Mouse (Mus musculus): Measurements from ENCODE around the gene Lenep.

GRCm38 (mm10) chr3:89424416-89425140, 22.0 kb upstream of the Lenep start:
- TF ChIP-seq ZC3H11A (IDR thresholded peaks at IDR 0.05; ENCODE audit: low read depth, low read length), result no peak
- no peak for TF ChIP-seq MAZ (IDR thresholded peaks at IDR 0.05; ENCODE audit: low read depth, low read length)
- no peak for TF ChIP-seq TBP (IDR thresholded peaks at IDR 0.05; ENCODE audit: low read depth, low read length)
- TF ChIP-seq CTCF (IDR thresholded peaks at IDR 0.05 in 2 of 3, conservative IDR thresholded peaks at IDR 0.05 in 1 of 3; ENCODE audit: control insufficient read depth in 1 of 3, insufficient read depth in 1 of 3, low read depth in 2 of 3, low read length in 3 of 3, poor library complexity in 1 of 3, severe bottlenecking in 1 of 3), result no peak
- 0 out of 2 replicates have a peak, but pooled peaks have one; percentile 11 for TF ChIP-seq ETS1 (IDR thresholded peaks at IDR 0.05; ENCODE audit: low read depth, low read length)
- TF ChIP-seq EP300 (IDR thresholded peaks at IDR 0.05; ENCODE audit: low read depth in 1 of 2, low read length in 2 of 2), result peak in 1 of 2 experiments; percentile 31; a peak in 2 of 4 replicates
- TF ChIP-seq POLR2A (IDR thresholded peaks at IDR 0.05; ENCODE audit: control insufficient read depth in 1 of 2, insufficient read depth in 1 of 2, low read depth in 1 of 2, low read length in 2 of 2, poor library complexity in 1 of 2), result no peak
- no peak for TF ChIP-seq USF1 (IDR thresholded peaks at IDR 0.05; ENCODE audit: low read depth, low read length)
